8 mouse cellular contexts compared by ENCODE assay signal in genomic region chr8:3671980-3672491, GRCm38 (mm10). TPM values are rescaled to one million over a fixed set of nuclear protein-coding genes. Genes with fewer than 3 reads are reported as not detected.
DNase-seq lines count a peak whose midpoint lies in the region; ATAC-seq and TF ChIP-seq lines count a peak whose summit lies in the region.

Fcor (minus strand) TSS chr8:3672362.

- 1% methylated on average over 23 of the region's 23 CpGs for WGBS in heart, embryonic 11.5 days (ENCODE audit: insufficient replicate concordance)
- WGBS in kidney, embryonic 16.5 days = under 1% methylated on average over 23 of the region's 23 CpGs
- under 1% methylated on average over 23 of the region's 23 CpGs for WGBS in liver, adult 2 months
- WGBS in stomach, embryonic 14.5 days = under 1% methylated on average over 23 of the region's 23 CpGs

- no peaks in the 10 kb centered on the region for H3K9me3 ChIP-seq in heart, embryonic 11.5 days (replicated peaks; ENCODE audit: control insufficient read depth, low read length)
- no peaks in the 10 kb centered on the region for H3K9me3 ChIP-seq in kidney, embryonic 16.5 days (ENCODE audit: low read length)
- no peaks in the 10 kb centered on the region for H3K9me3 ChIP-seq in stomach, embryonic 14.5 days (ENCODE audit: control insufficient read depth, low read depth, low read length)

- ATAC-seq in erythroblast, adult 5-6 weeks (replicated peaks; ENCODE audit: low FRiP score, poor library complexity, severe bottlenecking) = peak; percentile 61
- ATAC-seq in heart, embryonic 11.5 days (replicated peaks; ENCODE audit: insufficient number of reproducible peaks, low FRiP score, low TSS enrichment) = peak; percentile 66
- ATAC-seq in kidney, embryonic 16.5 days (ENCODE audit: low FRiP score, low TSS enrichment) = peak; percentile 81
- ATAC-seq in stomach, embryonic 14.5 days (ENCODE audit: insufficient number of reproducible peaks, insufficient read depth, low FRiP score, low read depth) = peak; percentile 76

- H3K4me1 ChIP-seq in heart, embryonic 11.5 days (ENCODE audit: control insufficient read depth, insufficient read depth, low read length) = no peaks in the 10 kb centered on the region; the same call in 1 of the 2 replicates
- H3K4me1 ChIP-seq in kidney, embryonic 16.5 days (ENCODE audit: insufficient read depth, low read length) = peaks cover 11% of the 10 kb centered on the region; the same call in 1 of the 2 replicates
- H3K4me1 ChIP-seq in liver, adult 2 months (ENCODE audit: control insufficient read depth, insufficient read depth, low read length) = peaks cover 1% of the 10 kb centered on the region; the same call in 1 of the 2 replicates
- H3K4me1 ChIP-seq in stomach, embryonic 14.5 days (ENCODE audit: control insufficient read depth, insufficient read depth, low read length) = no peaks in the 10 kb centered on the region

- H3K9ac ChIP-seq in heart, embryonic 11.5 days (ENCODE audit: low read depth, low read length) = peak within 1 kb of the TSS; percentile 73
- peak within 1 kb of the TSS; percentile 78 for H3K9ac ChIP-seq in kidney, embryonic 16.5 days (replicated peaks; ENCODE audit: low read length)
- peak within 1 kb of the TSS; percentile 57 for H3K9ac ChIP-seq in liver, adult 2 months (ENCODE audit: low read depth, low read length)
- H3K9ac ChIP-seq in stomach, embryonic 14.5 days (replicated peaks; ENCODE audit: low read depth, low read length) = peak within 1 kb of the TSS; percentile 36; the same call in 1 of the 2 replicates

- TF ChIP-seq POLR2A in liver, adult 2 months (IDR thresholded peaks at IDR 0.05; ENCODE audit: extremely low read depth, insufficient read depth, low read length) = no peak

- peak; percentile 92 to 94 for DNase-seq in B cell, adult 2 months
- peak; percentile 95 for DNase-seq in brain, adult 2 months (ENCODE audit: low read depth, low spot score)
- DNase-seq in liver, adult 2 months (ENCODE audit: extremely low read depth, low read depth, low spot score) = peak; percentile 72
- DNase-seq in naive thymus-derived CD4-positive, alpha-beta T cell, adult 2 months (ENCODE audit: low read depth) = peak; percentile 92

- peak within 1 kb of the TSS; percentile 64; the same call in 1 of the 2 replicates for H3K27ac ChIP-seq in heart, embryonic 11.5 days (ENCODE audit: low read depth, low read length)
- peak within 1 kb of the TSS; percentile 46; the same call in 1 of the 2 replicates for H3K27ac ChIP-seq in kidney, embryonic 16.5 days (ENCODE audit: low read length)
- H3K27ac ChIP-seq in liver, adult 2 months (replicated peaks; ENCODE audit: insufficient read depth, low read depth, low read length) = no peak within 1 kb of the TSS
- peak within 1 kb of the TSS; percentile 64; the same call in 1 of the 2 replicates for H3K27ac ChIP-seq in stomach, embryonic 14.5 days (ENCODE audit: low read length)

- H3K79me2 ChIP-seq in liver, adult 2 months (ENCODE audit: control insufficient read depth, insufficient read depth, low read length) = no peaks in the 10 kb centered on the region

- H3K4me2 ChIP-seq in heart, embryonic 11.5 days = peak within 1 kb of the TSS; percentile 79
- H3K4me2 ChIP-seq in kidney, embryonic 16.5 days (replicated peaks; ENCODE audit: low read depth, low read length) = peak within 1 kb of the TSS; percentile 68
- peak within 1 kb of the TSS; percentile 71 for H3K4me2 ChIP-seq in stomach, embryonic 14.5 days (replicated peaks; ENCODE audit: low read depth, low read length)

- peak; percentile 97 for TF ChIP-seq CTCF in liver, adult 2 months (IDR thresholded peaks at IDR 0.05; ENCODE audit: low read depth, low read length)

- H3K27me3 ChIP-seq in heart, embryonic 11.5 days (ENCODE audit: control insufficient read depth, insufficient read depth, low read length) = no peaks in the 10 kb centered on the region
- no peaks in the 10 kb centered on the region for H3K27me3 ChIP-seq in kidney, embryonic 16.5 days (ENCODE audit: insufficient read depth, low read length)
- H3K27me3 ChIP-seq in liver, adult 2 months (ENCODE audit: control insufficient read depth, insufficient read depth, low read length) = no peaks in the 10 kb centered on the region
- H3K27me3 ChIP-seq in stomach, embryonic 14.5 days (ENCODE audit: control insufficient read depth, insufficient read depth, low read length) = no peaks in the 10 kb centered on the region

- peak within 1 kb of the TSS; percentile 55 for H3K4me3 ChIP-seq in heart, embryonic 11.5 days (ENCODE audit: low read depth, low read length)
- peak within 1 kb of the TSS; percentile 63 for H3K4me3 ChIP-seq in kidney, embryonic 16.5 days (ENCODE audit: low read length)
- H3K4me3 ChIP-seq in liver, adult 2 months (ENCODE audit: insufficient read depth, low read depth, low read length) = peak within 1 kb of the TSS; percentile 49
- peak within 1 kb of the TSS; percentile 45 for H3K4me3 ChIP-seq in stomach, embryonic 14.5 days (ENCODE audit: low read depth, low read length)

- no peaks in the 10 kb centered on the region for H3K36me3 ChIP-seq in heart, embryonic 11.5 days (ENCODE audit: control insufficient read depth, insufficient read depth, low read length)
- no peaks in the 10 kb centered on the region for H3K36me3 ChIP-seq in kidney, embryonic 16.5 days (ENCODE audit: insufficient read depth, low read length)
- no peaks in the 10 kb centered on the region for H3K36me3 ChIP-seq in liver, adult 2 months (ENCODE audit: control insufficient read depth, insufficient read depth, low read length)
- no peaks in the 10 kb centered on the region for H3K36me3 ChIP-seq in stomach, embryonic 14.5 days (ENCODE audit: control insufficient read depth, insufficient read depth, low read length)

RNA-seq across cellular contexts. Expression of gene Fcor, which starts in this region (rescaled TPM):
- 4.4 TPM in 1 of 2 replicates, not detected in the other for total RNA-seq in erythroblast, adult 5-6 weeks (2015; ENCODE audit: low replicate concordance)
- total RNA-seq in erythroblast, adult 5-6 weeks (2017; ENCODE audit: low replicate concordance) = 2.8 and 5.6 TPM in 2 replicates
- polyA plus RNA-seq in heart, embryonic 11.5 days (2014; fragmentation: Nextera tagmentation; extraction: Ambion mirVana) = 9.4 and 12.2 TPM in 2 replicates
- 13.2 and 14.8 TPM in 2 replicates for polyA plus RNA-seq in kidney, embryonic 16.5 days (2015; fragmentation: Nextera tagmentation; extraction: Ambion mirVana)
- total RNA-seq in liver, adult 2 months (2014; rRNA removed) = 1.9 and 2.6 TPM in 2 replicates
- 1.1 and 5.7 TPM in 2 replicates for polyA plus RNA-seq in liver, adult 2 months (2012; rRNA removed)
- 15.2 and 19.4 TPM in 2 replicates for polyA plus RNA-seq in stomach, embryonic 14.5 days (2014; fragmentation: Nextera tagmentation; extraction: Ambion mirVana)
